Mouse (Mus musculus): ENCODE data around the gene Chn2.

The Chn2 gene

GRCm38 (mm10) chr6:54039357-54039804 lies at the start of gene Chn2:
TSS of gene Chn2 (plus strand) at chr6:54039554.
- peak; percentile 42 for DNase-seq

DNA sequence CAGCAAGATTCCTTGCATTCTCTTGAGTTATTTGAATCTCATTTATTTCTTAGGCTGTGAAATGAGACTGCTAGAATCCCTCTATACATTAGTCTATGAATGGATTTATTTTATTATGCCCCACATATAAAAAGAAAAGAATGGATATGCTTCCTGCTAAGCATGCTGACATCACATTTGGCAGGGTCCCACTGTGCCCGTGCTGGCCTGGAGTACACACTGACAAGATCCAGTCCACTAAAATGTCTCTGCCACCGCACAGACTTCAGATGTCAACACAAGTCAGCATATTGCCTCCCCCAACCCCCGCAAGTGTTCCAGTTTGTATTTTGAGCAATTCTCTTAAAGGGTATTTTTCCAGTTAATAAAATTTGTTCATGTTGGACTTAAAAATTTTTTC lies 47.0 kb upstream of the Chn2 start:
- DNase-seq, result no peak

GRCm38 (mm10) chr6:53995519-53995918 lies 43.8 kb upstream of the Chn2 start:
- no peak for DNase-seq

DNA sequence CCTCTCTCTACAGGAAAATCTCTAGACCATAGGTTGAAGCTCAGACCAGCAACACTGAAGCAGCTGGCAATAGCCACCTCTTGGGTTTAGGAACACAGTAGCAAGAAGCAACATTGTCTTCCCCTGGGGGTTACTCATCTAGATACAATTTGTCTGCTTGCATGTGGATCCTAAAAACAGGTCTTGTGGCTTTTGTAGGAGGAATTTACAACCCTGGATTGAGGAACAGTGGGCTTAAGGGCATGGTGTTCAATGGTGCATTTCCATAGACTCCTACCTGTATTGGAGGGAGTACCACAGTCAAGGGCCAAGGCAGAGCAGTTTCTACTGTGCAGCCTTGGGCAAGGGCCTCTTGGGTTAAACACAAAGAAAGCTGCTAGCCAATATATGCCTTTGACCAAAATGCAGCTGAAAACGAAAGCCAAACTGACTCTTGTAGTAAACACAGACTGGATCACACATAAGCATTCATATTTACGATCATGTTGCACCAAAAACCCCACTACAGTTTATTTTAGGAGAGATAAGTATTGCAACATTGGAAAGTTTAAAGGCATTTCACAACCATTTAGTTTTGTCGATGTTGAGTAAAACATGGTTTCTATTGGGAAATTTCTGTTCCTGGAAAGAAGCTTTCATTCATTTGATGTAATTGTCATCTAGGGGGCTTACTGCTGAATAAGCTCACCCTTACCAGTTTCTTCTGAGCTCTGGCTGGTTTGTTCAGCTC lies 43.0 kb upstream of the Chn2 start:
- DNase-seq, result no peak

- DNase-seq, result no peak
Measured at GRCm38 (mm10) chr6:54005302-54005701, 34.1 kb upstream of the Chn2 start.

DNA sequence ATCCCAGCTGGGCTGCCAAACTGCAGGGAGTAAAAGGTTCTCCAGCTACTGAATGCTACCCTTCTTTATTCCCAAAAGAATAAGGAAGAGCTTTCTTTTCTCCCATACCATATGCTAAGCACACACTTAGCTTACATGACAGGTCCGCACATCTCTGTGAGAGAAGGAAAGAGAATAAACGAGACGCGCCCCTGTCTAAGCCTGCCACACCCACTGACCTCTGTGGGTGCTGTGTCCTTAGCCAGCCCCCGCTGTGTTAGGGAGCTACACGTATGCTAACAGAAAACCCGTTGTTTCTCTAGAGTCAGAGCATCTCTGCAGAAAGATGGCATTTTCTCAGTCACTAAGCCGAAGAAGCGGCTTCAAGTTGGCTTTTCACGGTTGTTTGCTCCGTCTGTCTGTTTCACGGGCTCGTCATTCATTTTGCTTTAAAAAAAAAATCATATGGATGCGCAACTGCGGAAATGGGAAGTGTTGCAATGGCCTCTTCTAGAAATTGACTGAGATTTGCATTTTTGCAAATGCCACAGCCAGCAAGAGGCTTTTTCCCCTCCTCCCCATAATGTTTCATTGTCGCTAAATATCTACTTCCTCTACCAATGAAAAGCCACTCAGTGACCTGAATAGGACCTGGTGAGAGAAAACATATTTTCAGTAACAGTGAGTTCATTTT lies 30.8 kb upstream of the Chn2 start:
- DNase-seq, result no peak

DNA sequence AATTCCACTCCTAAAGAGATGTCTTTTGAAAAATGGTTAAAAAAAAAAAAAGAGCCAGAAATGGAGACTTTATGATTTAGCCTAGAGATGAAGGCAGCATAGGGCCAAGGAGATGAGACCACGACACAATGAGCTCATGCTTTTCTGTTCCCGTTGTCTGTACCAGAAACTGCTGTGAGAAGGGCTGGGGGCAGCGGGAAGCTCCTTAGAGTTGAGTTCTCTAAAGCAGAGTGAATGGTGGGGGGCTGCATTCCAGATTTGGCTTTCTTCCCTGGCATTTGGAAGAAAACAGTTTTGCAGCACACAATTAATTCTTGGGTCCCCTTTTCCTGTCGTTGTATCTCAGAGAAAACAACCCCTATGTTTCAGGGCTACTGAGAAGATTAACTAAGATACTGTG lies 30.1 kb upstream of the Chn2 start:
- no peak for DNase-seq

GRCm38 (mm10) chr6:54010362-54010761 lies 29.0 kb upstream of the Chn2 start:
- DNase-seq, result no peak

DNA sequence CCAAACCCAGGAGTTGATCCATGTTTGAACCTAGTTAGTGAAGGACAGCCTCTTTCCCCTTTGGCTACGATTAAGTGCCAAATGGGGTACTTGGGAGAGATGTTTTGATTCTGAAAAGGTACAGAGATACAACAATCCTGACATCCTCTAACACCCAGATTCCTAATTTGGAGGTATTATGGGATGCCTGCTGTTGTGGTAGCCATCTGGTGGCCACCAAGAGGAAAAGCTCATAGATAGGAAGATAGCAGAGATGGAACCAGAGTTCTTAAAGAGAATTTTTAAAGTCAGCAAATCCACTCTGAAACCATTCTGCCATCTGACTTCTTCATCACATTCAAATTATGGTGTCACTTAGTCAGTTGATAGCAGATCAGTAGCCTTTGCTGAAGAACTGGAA lies 27.2 kb upstream of the Chn2 start:
- DNase-seq, result no peak

- no peak for DNase-seq
Measured at GRCm38 (mm10) chr6:54018038-54018437, 21.3 kb upstream of the Chn2 start.

GRCm38 (mm10) chr6:54018861-54019260 lies 20.5 kb upstream of the Chn2 start:
- DNase-seq, result no peak

- DNase-seq, result no peak
Measured at GRCm38 (mm10) chr6:54021123-54021789, 18.1 kb upstream of the Chn2 start.

- DNase-seq, result no peak
Measured at GRCm38 (mm10) chr6:54023846-54024245, 15.5 kb upstream of the Chn2 start.

DNA sequence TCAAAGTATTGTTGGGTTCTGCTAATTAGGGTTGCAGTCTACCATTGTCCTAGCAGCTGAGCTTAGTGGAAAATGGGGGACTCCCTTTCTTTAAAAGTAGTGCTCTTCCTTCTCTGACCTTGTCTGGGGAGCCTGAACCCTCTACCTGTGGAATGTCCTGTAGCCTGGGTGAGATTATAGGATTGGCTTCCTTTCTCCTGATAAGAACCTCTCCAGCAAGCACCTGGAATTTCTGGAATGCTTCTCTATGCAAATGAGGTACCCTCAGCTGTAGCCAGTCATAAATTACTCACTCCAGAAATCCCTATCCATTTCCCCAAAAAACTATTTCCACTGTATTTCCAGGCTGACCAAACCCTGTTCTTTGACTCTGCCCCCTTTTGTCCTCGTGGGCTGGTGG lies 10.6 kb upstream of the Chn2 start:
- no peak for DNase-seq

DNA sequence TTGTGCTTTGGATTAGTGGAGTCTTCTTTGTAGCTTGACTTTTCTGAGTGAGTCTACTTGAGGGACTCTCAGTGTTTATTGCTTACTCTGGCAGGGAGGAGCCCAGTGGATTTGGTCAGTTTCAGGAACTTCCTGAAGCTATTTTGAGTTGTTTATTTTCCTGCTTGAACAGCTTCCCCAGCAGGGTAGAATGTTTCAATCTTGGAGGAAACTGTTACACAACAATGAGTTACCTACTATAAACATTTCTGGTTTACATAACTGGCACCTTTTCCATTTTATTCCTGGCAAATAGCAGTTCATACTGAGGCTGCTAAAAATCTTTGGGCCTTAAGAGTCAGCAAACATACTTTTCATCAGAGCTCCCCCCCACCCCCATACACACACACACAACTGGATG lies 9.0 kb upstream of the Chn2 start:
- no peak for DNase-seq

- DNase-seq, result no peak
Measured at GRCm38 (mm10) chr6:54030776-54031175, 8.6 kb upstream of the Chn2 start.

GRCm38 (mm10) chr6:54034471-54034870 lies 4.9 kb upstream of the Chn2 start:
- DNase-seq, result peak; percentile 69

GRCm38 (mm10) chr6:54035548-54035947 lies 3.8 kb upstream of the Chn2 start:
- no peak for DNase-seq

GRCm38 (mm10) chr6:54038866-54039265 lies 488 bp upstream of the Chn2 start:
- no peak for DNase-seq

DNA sequence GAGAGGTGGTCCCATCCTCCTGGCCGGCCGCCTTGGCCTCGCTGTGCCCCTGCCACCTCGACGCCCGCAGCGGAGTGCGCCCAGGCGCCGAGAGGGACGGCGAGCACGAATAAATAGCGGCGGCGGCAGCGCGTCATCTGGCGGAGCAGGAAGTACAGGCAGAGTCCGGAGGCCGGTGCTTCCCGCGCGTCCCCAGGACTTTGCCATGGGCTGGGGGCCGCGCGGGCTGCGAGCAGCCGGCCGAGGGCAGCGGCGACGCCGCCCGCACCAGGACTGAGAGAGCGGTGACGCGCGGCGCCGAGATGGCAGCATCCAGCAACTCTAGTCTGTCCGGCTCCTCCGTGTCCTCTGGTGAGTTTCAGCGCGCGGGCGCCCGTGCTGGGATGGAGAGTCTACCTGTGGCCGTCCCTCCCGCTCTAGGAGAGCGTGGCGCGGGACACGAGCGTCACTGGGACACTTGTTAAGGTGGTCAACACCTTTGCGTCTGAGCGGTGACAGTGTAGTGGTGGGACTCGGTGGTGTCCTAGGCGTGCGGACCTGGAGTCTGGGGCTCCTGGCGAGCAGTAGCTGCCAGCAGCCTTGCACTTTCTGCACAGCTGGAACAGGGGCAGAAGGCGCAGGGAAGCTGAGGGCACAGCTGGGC lies 572 bp downstream of the Chn2 start:
- peak; percentile 48 for DNase-seq

DNA sequence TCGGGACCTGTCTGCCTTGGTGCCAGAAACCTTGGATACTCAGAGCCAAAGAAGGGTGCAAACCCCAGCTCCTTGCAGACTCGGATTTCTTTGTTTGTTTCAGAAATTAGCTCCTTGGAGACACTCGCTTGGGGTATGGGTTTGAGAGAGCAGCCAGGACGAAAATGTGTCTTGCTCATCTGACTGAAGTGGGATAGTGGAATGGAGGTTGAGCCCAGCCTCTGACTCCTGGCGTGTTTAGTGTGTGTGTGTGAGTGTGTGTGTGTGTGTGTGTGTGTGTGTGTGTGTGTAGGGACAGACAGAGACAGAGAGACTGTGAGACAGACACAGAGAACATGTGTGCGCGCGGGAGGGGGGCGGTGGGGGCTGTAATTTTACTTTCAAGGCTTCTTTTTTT lies 1.1 kb downstream of the Chn2 start:
- no peak for DNase-seq

GRCm38 (mm10) chr6:54041386-54042043 lies 2.2 kb downstream of the Chn2 start:
- no peak for DNase-seq

- DNase-seq, result no peak
Measured at GRCm38 (mm10) chr6:54042142-54042541, 2.8 kb downstream of the Chn2 start.

Data from right cerebral cortex, adult 18-20 months (tissue).